Mouse (Mus musculus) left cerebral cortex, adult 18-20 months (tissue): ENCODE results near the gene Gdap1l1. TPM values are rescaled to one million over a fixed set of nuclear protein-coding genes. Genes with fewer than 3 reads are reported as not detected.
A peak's percentile ranks its signal among the peaks of the same experiment; 100 is the strongest.
"Not testable (repeated sequence)": the region's sequence is repeated elsewhere in the genome, so short reads cannot be mapped to it uniquely, and the experiment has no call there.

Experiments used
- DNase-seq, 2 experiments: peaks; one replicate each; pipeline ENCODE4 v3.0.0; 2021 to 2022; ENCODE audit warnings: low spot score in 2 of 2, mixed read lengths in 1 of 2
- total RNA-seq, 2 experiments: library from RNA; stranded (reverse); gene quantifications; 2 replicates each; pipeline ENCODE4 v1.2.3; 2021

Gdap1l1 gene
- total RNA-seq, 2 experiments from 2014 or later: 71.5 to 73.3 TPM

DNA sequence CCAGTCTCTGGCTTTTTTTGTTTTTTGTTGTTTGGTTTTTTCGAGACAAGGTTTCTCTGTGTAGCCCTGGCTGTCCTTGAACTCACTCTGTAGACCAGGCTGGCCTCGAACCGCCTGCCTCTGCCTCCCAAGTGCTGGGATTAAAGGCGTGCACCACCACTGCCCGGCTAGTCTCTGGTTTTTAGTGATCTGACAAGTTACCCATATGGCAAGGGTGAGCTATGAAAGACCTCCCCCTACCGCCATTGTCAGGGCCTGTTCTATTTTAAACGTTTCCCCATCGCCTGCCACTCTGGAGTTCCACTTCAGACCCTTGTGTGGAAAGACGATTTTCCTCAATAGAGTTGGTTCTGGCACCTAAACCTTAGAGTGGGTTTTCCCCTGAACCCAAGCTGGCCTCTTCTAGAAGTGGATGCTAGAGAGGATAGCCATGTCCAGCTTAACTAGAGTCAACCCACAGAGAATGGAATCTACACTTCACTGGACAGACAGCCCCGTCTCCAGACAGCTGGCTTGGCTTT is 17.9 kb upstream of the Gdap1l1 start:
- DNase-seq: no peak

DNA sequence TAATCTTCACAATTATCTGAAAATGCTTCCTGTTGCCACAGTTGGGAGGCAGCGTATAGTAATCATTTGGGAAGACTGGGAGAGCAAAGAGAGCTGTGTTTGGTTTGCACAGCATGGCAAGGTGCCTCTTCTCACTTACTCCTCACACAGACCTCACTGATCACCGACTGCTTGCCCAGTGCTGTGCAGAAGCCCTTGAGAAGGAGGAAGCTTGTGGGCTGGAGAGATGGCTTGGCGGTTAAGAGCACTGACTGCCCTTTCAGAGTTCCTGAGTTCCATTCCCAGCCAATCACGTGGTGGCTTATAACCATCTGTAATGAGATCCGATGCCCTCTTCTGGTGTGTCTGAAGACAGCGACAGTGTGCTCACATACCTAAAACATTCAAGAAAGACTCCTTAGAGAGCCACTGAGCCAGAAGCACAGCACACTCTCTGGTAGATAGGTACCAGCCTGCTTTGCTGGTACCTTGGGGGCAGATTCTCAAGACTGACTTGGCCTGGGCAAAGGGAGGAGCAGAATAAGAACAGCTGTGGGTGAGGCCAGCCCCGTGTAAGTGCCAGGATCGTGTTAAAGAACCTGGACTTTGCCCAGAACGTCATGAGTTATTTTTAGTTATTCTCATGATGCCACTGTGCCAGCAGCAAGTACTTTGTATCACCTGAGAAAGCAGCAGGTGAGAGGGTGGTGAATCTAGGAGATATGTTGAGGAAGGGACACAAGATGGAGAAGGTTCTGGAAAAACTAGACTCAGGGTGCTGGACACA is 15.2 kb upstream of the Gdap1l1 start:
- no peak for DNase-seq

DNA sequence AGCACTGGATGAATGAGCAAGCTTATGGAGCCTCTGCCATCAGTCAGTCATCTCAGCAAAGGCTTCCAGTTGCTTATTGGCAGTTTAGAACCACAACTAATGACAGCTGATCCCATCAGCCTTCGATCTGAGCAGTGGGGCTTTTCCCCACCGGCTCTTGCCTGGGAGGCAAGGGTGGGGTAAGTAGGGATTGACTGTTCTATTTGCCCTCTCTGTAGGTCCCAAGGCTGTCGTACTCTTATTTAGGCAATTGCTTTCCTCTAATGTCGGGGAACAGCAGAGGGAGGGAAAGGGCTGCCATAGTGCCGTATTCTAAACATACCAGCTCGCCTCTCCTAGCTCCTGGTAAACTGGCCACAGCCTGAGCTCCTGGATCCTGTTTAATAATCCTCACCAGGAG is 13.7 kb upstream of the Gdap1l1 start, which contains the start of gene Oser1:
TSS of gene Oser1 (minus strand) at position 101 of the 400 bp plus-strand sequence.
- no peak for DNase-seq

DNA sequence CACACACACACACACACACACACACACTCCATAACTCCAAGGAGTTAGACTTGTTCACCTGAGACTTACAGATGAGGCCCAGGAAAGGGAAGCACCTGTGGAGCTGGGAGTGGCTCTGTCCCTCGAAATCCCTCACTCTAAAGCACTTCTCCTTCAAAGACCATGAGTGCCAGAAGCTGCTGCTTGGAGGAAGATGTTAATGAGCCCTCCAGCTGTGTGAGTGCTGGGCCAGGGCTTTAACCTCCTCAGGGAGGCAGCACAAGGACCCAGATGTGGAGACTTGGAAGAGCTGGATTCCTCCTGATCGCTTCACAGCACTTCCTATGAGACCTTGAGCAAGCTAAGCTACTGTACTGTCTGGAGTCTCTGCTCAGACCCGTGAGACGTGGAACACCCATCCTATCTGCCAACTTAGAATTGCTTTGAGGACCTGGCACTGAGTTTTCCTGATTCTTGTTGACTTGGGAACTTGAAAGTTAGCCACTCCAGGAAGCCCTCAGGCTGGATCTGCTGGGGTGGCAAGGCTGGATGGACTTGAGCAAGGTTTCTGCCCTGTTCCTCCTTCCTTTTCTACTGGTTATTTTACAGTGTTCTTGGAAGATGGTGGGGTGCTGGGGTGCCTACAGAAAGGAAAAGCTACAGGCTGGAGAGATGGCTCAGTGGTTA is 9.8 kb upstream of the Gdap1l1 start:
- no peak for DNase-seq

DNA sequence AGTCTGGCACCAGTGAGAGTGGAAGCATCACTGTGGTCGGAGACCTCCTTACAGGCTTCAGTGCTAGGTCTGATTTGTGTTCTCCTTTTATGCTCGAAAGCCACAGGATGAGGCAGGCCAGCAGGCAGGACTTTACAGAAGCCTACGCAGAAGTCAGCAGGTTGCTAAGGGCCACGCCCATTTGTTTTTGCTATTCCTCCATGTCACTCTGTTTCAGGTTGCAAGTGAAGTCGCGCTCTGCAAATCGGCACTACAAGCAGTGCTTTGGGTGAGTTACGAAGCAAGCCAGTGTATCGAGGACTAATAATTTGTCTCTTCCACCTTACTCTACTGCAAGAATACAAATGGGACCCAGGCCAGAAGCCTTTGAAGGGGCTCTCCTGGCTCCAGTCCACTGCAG is 7.0 kb upstream of the Gdap1l1 start:
- DNase-seq: no peak

DNA sequence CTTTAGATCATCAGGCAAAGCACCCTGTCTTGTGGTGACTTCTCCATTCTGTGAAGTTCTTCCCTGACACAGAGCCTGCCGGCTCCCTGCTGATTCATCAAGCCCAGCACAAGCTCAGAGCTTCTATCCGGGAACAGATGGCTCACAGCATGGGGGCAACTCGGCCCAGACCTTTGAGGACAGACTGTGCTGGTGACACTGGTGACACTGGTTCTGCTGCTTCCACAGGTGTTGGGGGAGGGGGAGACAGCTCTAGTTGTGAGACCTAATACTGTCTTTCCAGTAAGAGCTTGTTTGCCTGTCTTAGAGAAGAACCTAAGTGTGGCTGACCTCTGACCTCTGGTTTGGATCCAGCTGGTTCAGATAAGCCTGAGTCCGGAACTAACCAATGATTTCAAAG is 4.3 kb upstream of the Gdap1l1 start:
- DNase-seq: no peak

DNA sequence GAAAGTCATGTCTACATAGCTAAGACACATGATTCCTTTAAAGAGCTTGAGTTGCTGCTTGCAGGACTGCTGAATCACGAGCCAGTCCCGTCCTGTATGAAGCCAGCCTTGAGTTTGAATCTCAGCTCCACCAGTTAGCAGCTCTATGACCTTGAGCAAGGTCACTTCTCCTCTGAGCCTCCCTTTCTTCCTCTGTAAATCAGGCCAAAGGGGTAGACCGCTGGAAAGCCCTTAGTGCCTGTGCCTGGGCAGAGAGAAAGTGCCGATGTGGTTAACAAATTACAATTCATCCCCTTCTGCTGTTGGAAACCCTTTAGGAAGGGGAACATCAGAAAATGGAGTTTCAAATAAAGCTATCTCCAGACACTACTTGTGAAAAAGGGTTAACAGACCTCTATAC is 476 bp upstream of the Gdap1l1 start:
- no peak for DNase-seq

DNA sequence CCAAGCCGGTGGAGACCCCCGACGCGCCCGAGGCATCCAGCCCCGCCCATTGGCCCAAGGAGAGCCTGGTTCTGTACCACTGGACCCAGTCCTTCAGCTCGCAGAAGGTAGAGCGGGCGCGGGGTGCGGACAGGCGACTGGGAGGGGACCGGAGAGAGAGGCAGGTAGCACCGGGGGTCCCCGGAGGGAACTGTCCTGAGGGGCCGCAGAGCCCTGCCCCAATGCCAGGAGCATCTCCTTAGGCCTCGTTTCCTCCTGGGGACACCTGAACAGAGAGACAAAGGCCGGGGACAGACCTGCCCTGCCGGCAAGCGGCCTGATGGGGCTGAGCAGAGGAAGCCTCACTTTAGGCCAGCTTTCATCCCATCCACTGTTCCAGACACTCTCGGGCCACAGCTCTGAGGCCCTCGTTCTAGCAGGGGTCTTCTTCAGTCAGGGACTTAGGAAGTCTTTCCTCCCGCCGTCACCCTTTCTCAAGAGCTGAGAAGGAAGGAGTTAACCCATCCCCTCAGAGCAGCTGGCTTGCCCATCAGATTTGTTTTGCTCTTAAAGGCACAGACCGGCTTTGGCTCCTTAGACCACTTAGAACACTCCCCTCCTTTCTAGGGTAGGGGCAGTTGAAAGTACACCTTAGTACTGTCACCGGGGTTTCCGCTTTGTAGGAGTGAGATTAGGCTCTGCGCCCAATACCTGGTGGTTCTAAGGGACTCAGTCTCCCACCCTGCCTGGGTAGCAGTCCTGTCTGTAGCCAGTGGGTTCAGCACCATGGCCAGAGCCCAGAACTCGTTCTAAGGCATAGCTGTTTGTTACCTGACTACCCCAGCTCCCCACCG is 559 bp downstream of the Gdap1l1 start:
- peak in 1 of 2 experiments; percentile 43 for DNase-seq

DNA sequence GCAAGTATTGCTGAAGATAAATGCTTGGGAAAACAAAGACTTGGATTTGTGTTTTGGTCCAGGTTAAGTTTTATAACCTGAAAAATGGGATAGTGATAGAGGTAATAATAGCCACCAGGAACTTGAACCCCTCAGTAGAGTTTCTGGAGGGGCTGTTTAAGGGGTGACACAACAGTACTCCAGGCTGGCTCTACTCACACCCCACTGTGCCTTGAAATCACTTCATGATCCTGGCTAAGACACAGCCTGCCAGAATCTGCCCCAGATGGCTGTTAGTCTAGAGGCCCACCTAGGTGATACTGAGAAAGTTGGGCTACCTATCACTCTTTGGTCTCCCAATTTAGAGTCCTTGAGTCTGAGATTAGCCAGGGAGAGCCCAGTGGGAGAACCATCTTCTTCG is 1.2 kb downstream of the Gdap1l1 start:
- DNase-seq: no peak

DNA sequence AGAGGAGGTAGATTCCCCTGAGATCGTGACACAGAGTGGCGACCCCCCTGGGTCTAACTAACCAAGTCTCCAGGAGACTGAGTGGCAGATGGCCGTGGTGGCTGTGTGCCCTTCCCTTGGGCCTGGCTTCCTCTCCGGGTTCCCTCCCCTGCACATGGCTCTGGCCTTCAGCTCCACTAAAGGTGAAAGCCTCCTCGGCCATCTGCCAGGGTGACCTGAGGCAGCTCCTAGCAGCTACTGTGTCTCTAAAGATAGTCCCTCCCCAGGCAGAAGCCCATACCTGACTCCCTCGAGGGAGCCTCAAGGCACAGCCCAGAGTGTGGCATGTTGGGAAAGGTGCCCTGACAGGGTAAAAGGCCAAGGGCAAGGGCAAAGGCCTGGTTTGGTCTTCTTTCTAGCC is 5.3 kb downstream of the Gdap1l1 start:
- no peak for DNase-seq

DNA sequence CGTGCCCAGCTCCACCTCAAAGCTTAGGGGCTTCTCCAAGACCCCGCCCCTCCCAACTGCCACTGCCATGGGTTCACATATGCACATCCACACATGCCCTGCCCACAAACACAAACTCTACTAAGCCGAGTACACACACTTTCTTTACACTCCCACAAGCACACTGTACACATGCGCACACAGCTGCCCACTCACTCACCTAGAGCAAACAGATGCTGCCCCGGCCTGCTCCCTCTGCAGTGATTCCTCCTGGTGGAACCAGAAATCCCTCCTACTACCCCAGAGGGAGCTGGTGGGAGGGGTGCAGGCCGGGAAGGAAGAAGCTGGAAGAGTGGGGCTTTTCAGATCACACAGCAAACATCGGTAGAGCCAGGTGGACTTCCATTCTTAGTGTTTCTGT is 5.7 kb downstream of the Gdap1l1 start:
- DNase-seq: peak; percentile 20 to 39

DNA sequence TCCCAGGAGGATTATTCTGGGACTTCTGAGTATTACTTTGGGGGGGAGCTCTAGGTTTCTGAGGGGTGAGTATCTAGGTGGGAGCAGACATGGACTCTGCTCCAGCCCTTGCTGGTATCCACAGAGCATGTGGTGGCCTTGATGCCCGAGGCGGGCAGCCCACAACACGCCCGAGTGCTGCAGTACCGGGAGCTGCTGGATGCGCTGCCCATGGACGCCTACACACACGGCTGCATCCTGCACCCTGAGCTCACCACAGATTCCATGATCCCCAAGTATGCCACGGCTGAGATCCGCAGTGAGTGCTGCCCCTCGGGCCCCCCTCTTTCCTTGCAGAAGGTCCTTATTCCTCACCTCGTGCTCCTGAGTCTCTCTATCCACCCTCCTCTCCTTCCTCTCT is 9.1 kb downstream of the Gdap1l1 start:
- peak in 1 of 2 experiments; percentile 65 for DNase-seq

DNA sequence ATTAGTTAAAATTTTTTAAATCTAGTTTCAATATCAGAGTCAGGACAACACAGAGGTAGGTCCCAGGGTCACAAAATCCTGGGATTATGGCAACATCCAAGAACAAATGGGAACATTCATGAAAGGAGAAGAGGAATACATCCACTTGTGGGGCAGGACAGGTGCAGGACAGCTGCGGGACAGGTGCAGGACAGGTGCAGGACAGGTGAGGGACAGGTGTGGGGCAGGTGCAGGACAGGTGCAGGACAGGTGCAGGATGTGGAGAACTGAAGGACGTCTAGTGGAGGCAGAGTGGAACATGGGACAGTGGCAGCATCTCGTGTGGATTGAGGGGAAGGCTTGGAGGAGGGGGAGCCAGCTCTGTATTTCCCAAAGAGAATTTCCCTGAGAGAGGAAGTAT is 11.0 kb downstream of the Gdap1l1 start:
- DNase-seq: no peak

DNA sequence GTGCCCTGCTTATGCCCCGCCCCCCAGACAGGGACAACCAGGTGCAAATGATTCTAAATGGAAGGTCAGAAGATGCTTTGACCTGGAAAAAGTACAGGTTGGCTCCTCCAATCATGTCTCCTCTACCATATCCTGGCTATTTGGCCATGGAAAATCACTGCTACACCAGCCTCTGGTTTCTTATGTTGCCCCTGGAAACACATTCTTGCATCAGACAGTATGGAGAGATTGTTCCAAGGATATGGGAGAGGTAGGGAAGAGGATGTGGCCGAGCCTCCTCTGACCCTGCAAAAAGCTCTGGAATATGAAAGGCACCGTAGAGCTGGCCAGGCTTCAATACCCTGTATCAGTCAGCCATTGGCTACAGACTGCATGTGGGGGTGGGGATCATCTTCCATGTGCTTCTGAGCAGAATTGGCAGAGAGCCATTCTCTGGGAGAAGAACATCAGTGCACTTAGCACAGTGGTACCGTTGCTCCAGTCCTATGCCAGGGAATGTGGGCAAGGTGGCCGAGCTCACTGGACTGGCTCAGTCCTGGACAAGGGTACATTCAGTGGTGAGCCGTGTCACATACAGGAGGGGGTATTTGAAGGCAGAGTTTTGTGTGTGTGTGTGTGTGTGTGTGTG is 12.5 kb downstream of the Gdap1l1 start:
- DNase-seq: peak; percentile 48 to 54

DNA sequence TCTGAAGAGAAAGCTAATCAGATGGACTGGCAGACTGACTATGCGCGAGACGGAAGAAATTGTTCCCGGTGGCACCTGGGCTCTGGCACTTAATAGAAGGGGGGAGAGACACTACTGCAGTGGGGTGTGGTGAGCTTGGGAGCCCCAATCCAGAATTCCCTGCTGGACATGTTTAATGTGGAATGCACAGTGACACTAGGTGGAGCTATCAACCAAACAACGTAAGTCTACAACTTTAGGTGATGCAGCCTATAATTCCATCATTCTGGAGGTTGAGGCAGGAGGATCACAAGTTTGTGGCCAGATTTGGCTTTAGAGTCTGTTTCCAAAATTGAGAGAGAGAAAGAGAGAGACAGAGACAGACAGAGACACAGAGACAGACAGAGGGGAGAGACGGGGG is 14.5 kb downstream of the Gdap1l1 start:
- no peak for DNase-seq

DNA sequence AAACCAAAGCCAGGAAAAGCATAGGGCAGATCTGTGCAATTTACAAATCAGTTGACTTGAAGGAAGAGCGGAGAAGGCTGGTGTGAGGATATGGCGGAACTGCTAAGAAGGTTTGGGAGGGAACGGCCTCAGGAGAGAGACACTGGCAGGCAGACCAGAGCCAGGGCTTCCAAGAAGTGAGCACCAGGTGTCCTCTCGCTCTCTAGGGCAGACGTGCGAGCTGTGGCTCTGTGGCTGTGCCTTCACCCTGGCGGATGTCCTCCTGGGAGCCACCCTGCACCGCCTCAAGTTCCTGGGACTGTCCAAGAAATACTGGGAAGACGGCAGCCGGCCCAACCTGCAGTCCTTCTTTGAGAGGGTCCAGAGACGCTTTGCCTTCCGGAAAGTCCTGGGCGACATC is 15.1 kb downstream of the Gdap1l1 start:
- DNase-seq: no peak

DNA sequence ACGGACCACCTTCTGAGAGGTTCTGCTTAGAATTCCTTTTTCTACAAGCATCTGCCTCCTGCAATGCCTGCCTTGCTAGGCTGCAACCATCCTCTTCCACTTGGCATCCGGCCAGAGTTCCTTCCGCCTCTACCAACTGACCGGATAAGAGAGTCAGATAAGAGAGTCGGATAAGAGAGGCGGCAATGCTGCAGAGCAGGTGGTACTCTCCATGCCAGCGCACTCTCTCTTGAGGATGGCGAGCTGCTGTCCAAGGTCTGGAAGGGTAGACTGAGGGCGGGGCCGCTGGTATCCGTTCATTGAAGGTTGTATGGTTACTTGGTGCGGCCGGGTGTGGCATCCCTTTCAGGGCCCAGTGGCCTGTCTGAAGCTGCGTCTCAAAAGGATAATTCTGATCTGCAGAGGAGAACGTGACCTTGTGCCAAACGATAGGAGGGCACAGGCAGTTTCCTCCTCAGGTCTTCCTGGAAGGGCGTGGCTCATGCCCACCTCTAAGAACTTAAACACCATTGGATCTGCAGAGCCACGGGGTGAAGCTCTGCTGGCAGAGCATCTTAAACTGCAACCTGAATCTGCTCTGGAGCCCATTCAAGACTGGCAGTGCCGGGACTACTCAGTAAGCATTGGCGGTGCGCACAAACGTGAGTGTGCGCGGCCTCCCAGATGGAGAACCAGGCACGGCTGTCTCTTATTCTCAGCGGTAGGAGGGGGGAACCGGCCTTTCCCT is 20.4 kb downstream of the Gdap1l1 start:
- no peak for DNase-seq

DNA sequence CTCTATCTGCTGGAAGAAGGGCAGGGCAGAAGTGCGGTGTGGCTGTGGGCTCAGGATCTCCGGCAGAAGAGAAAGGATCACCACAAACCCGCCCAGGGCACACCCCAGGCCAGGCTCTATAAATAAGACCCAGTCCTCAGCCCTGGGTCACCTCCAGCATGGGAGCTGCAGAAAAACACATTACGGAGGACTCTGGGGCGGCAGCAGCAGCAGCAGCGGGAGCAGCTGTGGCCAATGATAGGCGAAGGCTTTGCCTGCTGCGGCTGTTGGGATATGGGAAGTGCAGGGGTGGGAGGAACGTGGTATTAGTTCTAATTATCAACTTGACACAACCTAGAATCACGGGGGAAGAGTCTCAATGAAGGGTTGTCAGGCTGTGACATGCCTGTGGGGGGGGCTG is 21.1 kb downstream of the Gdap1l1 start:
- no peak for DNase-seq

DNA sequence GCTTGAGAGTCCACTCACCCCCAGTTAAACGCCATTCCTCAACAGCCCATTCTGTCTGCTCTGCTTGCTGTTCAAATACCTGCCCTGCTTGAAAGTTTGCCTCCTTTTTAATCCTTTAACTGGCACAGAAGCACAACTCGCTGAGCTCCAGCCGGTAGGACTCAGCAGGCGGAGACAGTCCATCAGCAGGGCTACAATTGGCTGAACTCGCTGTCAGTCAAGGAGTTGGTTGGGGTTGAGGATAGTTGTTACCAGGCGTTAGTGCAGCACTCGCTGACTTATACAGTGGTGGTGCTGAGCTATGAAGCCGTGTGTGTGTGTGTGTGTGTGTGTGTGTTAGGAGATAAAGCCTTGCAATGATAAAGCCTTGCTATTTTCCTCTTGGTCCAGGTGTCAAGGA is 22.3 kb downstream of the Gdap1l1 start:
- no peak for DNase-seq

DNA sequence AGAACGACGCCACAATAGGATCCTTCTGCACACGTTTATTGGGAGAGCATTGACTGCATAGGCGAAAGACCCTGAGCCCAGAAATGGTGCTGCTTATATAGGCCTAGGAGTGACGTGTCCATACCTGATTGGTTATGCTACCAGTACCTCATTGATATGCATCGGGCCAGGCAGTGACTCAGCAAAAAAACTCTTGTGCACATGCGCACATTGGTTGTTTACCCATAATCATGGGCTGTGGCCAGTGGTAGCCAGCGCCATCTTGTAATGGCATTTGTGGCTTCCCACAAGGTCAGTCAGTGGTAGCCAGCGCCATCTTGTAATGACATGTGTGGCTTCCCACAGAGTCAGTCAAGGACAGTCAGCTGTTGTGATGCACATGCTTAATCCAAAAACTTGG is 23.0 kb downstream of the Gdap1l1 start:
- DNase-seq: not testable (repeated sequence)

DNA sequence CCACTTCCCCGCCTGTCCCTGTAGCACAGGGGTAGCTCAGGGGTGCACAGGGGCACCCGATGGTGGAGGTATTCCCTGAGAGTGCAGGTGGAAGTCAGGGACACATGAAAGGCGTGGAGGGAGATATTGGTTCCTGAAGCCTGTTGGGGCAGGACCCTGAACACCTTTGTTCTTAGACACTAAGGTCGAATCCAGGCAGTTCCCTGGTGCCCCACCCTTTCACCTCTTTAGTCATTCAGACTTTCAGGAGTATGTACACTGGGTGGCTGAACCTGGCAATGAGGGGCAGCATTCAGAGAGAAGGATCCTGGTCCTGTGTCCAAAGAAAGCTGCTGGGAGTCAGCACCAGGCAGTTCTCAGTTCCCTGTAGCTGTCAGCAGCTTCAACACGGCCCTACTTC is 24.1 kb downstream of the Gdap1l1 start:
- DNase-seq: no peak
